Mouse (Mus musculus): ENCODE results near the gene Pacsin2.
"Not testable (repeated sequence)": the region's sequence is repeated elsewhere in the genome, so short reads cannot be mapped to it uniquely, and the experiment has no call there.

Pacsin2 gene

DNA sequence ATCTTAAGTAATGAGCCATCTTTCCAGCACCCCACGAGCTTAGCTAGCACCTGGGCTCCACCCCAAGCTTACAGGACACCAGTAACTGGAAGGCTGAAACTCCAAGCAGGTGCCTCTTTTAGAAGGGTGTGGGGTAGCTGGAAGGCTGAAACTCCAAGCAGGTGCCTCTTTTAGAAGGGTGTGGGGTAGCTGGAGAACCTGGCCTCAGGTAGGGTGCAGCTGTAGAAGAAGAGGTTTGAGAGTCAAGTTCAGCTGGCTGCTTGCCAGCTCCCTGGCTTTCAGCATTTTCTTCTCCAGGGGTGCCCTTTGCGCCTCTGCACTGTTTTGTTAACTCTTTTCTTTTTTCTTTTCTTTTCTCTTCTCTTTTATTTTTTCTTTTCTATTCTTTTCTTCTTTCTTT is 96.1 kb downstream of the Pacsin2 start:
- DNase-seq (ENCODE audit: low spot score), result no peak

DNA sequence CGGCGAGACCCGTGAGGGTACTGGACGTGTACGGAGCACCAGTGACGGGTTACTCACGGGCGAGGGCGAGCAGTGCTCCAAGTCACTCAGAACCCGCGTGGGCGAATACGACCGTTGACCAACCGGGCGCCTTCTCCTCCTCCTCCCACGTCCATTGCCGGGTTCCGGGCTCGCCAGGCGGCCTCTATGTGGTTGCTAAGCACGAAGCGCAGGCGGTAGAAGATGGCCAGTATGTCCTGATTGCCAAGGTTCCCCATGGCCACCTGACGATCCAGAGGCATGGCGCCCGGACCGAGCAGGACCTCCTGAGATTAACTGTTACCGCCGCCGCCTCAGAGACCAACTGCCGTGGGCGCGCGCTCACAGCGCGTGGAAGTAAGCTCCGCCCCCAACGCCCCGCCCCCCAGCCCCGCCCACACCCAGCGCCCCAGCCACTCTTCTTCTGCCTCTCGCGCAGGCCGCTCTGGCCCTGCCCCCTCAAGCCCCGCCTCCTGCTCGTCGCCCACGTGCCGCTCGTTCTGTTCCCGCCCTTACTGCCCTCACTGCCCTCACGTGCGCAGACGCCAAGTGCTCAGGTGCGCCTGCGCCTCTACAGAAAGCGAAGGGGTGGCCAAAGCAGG is 97.4 kb downstream of the Pacsin2 start:
- DNase-seq (ENCODE audit: low spot score), result peak; percentile 74

DNA sequence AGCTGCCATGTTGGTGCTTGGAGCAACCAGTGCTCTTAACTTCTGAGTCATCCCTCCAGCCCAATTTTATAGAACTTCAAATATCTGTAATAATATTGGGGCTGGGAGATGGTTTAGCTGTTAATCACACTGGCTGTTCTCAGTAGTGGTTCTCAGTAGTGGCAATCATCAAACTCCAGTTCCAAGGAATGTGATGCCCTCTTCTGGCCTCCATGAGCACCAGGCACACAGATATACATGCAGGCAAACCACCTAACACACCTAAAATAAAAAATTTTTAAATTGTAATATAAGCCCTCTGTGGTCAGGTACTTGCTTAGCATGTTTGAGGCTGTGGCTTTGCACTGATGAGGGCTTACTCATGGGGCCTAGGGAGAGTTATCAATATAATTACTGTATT is 98.7 kb downstream of the Pacsin2 start:
- DNase-seq (ENCODE audit: low spot score), result no peak

DNA sequence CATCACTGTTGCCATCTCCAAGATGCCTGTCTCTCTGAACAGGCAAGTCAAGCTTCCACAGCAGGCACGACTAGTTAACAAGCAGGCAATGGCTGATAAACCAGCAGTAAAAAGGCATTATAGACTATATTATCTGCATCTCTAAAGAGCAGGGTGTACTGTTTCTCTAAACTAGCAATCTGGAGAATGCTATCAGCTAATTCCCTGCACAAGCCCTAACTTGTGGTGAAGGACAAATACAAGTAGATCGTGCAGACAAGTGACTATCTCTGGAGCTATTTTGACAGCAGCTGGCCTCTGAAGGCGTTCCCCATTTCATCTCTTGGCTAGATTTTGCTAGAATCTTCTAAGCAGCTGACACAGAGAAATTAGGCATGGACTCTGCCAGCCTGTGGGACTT is 100.2 kb downstream of the Pacsin2 start:
- no peak for DNase-seq (ENCODE audit: low spot score)

DNA sequence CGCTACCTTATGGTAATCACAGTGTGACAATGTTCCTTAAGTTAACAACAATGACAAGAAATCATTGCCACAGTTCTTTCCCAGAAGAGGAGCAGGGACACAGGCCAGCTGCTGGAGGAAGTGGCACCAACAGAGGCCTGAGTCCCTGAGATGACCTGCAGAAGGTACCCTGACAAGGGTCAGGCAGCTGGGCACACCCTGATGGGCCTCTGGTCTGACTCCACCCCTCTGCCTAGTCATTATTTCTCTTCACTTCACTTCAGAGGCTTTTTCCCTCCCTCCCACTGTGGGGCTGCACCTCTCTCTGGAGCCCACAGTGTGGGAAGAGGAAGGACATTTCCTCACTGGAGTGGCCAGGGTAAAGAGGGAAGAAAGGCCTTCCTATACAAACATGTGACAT is 101.6 kb downstream of the Pacsin2 start:
- DNase-seq (ENCODE audit: low spot score), result not testable (repeated sequence)

DNA sequence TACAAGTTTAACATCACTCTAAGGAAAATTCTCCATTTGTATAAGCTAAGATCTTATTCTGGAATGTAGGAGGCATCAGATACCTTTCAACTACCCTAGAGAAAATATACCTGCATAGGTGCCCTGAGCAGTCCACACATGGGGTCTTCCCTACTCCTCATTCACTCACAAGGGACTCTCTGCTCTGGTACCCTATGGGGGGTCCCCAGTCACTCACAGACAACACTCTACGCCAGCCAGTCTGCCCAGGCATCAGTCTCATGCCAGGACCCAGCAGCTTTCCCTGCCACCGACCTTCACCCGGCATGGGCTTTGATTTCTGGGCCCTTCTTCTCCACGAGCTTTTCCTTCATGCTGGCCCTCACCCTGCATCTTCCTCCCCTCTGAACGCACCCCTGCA is 103.5 kb downstream of the Pacsin2 start:
- not testable (repeated sequence) for DNase-seq (ENCODE audit: low spot score)

DNA sequence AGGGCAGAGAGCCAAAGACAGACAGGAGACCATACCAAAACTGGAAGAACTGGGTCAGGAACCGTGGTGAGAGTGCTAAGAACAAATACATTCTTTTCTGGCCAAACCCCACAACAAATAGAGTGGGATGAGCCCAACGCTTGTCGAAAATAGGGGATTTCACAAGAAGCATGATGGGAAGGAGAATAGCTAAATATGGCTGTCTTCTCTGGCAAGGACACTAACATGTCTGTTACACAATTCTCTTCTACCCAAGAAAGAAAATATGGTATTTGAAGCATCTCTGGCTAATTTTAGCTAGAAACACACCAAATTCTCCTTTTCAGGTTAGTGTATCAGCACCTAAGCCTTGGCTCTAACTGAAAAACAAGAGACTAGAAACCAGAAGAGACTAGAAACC is 104.3 kb downstream of the Pacsin2 start:
- no peak for DNase-seq (ENCODE audit: low spot score)

DNA sequence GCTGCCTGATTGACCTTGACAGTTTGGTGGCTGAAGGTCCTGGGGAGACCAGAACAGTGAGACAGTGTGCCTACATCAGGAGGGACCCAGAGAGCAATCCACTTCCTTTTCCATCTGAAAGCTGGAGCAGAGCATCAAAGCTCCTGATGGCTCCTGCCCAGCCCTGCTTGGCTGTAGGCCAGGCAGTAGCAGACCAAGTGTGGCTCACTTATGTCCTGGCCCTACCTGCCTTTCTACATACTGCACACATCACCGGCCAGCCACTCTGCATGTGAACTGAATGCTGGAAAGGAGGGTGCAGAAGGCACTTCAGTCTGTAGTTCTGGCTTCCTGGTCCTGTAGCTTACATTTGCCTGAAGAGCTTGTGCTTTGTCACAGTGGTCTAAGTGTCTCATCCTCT is 105.9 kb downstream of the Pacsin2 start:
- no peak for DNase-seq (ENCODE audit: low spot score)

DNA sequence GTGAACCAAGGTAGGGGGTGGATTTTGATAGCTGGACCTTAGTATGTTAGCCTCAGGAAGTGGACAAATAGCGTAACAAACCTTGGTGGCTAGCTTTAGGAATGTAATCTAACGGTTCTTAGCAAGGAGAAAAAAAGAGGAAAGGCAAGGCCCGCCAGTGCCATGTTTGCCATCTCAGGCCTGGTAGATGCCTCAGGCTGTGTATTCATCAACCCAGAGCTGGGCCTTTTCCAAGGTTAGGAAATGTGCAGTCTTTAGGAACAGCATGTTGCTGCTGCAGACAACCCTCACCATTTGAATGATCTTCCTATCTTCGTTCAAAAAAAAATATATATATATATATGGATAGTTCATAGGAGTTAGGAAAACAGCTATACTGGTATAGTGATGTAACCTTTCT is 112.9 kb downstream of the Pacsin2 start:
- no peak for DNase-seq (ENCODE audit: low spot score)

DNA sequence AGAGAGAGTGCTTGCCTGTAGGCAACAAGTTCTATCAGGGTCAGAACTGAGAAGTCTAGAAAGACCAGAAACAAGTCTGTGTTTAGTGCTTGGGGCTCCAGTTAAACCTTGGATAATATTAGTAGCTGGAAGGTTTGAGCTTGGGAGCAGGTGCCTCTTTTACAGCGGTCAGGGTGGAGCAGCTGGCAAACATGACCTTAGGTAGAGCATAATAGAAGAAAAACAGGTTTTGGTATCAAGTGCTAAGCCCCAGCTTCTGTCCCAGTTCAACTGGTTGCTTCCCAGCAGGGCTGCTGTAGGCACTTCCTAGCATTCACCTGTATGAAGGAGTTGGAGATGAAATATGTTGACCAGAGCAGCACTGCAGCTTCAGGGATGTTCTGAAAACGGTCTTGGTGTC is 113.5 kb downstream of the Pacsin2 start:
- no peak for DNase-seq (ENCODE audit: low spot score)

DNA sequence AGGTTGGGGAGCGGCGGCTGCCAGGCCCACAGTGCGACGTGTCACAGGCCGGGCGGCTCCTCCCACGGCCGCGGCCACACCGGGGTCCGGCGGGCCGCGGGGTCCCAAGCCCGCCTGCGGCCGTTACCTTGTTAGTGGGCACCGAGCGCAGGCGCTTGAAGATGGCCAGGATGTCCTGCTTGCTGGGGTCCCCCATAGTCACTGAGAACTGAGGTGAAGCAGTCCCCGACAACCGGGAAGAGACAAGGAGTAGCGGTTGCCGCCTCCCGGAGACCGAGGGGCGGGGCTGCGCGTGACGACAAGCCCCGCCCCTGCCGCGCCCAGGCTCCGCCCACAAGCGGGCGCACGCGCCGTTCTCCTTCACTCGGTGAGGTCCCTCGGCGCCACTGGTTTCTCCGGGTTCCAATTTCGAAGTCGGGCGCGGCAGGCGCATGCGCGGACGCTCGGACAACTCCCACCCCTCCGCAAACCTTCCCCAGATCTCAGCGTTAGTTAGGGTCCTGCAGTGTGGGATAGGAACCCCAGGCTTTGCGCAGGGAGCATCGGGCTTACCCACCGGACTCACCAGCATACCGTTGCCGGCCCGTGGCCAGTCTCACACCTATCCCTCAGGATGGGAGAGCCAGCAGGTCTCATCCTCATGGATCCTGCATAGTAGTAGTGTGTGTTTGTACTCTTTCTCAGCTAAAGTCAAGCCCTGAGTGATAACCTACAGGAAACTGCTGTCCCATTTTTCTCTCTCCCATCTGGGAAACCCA is 114.3 kb downstream of the Pacsin2 start, which contains the start of gene Arfgap3:
TSS of gene Arfgap3 (minus strand) at position 294 of the 758 bp plus-strand sequence.
- peak; percentile 96 for DNase-seq (ENCODE audit: low spot score)

DNA sequence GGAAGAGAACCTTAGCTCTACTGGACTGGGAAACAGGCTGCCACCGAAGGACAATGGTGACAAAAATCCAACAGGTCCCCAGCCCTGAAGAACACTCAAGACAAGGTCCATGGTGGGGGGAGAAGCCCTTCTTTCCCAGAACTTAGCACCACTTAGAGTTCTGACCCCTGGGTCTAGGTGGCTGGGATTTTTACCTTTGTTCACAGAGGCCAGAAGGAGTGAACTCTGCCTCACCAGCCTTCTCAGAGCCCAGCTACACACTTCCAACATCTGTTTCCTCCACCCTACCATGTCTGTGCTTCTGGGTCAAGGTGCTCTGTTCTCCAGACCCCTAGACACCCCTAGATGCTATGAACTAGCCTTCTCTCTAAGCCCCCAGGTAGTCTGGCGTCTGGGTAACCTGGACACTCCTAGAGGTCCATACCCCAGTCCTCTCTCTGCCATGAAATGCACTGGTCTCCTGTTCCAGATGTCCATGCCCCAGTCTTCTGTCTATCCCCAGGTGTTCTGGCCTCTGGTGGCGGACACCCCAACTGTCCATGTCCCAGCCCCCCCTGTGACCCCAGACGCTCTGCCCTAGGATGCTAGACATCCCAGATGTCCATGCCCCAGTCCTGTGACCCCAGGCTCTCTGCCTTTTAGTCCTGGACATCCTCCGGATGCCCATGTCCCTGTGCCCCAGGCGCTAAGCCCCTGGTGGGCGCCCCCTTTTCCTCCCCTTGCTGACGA is 115.0 kb downstream of the Pacsin2 start:
- DNase-seq (ENCODE audit: low spot score), result no peak

DNA sequence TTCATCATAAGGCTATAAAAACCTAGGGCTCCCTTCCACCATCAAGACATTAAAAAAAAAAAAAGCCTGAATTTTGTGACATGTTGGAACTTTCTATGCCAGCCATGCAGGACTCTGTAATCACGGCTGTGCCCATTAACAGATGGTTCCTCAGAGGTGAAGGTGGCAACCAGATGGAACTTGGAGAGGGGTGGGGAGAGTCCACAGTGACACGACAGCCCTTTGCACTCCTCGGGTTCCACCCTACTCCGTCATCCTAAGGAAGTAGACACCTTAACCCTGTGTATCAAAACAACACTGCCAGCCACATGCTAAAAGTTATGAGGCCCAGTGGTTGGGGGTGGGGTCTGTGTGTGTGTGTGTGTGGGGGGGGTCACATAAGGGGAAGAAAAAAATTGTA is 115.7 kb downstream of the Pacsin2 start:
- no peak for DNase-seq (ENCODE audit: low spot score)

DNA sequence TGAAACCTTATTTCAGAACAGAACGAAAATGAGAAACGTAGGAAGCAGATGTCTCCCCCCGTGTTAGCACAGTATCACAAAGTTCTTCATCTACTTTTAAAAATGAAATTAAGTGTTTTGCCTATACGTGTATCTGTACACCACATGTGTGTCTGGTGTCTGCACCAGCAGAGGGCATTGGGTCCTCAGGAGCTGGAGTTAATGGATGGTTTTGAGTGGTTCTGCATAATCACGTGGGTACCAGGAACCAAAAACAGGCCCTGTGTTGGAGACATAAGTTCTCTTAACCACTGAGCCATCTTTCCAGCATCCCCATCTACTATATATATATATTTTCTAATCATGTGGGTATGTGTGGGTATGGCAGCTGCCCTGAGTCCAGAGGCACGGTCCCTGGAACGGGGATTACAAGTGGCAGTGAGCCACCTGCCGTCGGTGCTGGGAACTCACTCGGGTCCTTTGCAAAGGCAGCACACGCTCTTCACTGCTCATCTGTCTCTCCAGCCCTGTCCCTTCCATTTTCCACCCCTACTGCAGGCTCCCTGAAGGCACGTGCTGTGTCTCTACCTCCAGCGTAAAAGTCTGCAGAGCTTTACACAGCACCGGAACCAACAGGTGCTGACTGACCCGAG is 118.4 kb downstream of the Pacsin2 start:
- DNase-seq (ENCODE audit: low spot score), result no peak

DNA sequence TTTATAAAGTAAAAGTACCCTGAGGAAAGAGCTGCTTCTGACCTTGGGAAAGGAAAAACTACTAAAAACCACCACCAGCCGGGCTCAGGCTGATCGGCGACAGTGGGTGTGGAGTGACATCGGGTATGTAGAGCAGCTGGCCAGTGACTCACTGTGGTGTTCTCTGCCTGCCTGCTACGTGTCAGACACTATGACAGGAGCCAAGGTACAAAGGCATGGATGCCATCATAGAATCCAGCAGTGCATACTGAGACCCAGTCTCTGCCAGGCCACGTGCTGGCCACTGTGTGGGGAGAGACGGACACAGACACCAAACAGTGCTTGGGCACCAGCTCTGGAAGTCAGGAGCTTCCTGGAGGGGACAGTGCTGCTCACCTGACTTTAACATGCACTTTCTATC is 119.5 kb downstream of the Pacsin2 start:
- peak; percentile 28 for DNase-seq (ENCODE audit: low spot score)

DNA sequence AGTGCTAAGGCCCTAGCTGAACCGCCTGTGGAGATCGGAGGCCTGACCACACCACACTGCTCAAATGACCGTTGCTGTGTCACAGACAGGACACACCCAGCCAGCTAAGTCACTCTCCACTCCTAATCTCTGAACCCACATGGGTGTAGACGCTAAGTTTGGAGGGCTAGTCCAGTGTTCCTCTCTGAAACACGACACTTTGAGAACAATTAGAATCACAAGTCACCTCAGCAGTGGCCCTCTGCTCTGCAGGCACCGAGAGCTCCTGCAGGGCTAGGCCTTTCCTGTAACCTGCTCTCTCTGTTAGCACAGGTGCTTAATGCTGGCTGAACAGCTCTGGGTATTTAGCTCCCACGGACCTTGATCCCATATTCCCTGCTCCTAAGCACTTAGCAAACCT is 120.2 kb downstream of the Pacsin2 start:
- DNase-seq (ENCODE audit: low spot score), result no peak

DNA sequence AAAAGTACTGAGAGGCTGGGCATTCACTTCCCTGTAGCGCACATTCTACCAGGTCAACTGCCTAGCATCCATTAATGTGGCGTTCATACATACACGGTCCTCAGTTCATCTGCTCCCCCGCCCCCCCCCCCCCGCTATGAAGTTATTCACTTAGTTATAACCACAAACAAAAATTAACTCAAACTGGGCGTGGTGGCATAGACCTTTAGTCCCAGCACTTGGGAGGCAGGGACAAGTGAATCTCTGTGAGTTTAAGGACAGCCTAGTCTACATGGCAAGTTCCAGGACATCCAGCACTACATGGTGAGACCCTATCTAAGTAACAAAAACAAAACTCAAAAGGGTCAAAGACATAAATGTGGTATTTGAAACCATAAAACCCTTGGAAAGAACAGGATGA is 125.5 kb downstream of the Pacsin2 start:
- DNase-seq (ENCODE audit: low spot score), result no peak

DNA sequence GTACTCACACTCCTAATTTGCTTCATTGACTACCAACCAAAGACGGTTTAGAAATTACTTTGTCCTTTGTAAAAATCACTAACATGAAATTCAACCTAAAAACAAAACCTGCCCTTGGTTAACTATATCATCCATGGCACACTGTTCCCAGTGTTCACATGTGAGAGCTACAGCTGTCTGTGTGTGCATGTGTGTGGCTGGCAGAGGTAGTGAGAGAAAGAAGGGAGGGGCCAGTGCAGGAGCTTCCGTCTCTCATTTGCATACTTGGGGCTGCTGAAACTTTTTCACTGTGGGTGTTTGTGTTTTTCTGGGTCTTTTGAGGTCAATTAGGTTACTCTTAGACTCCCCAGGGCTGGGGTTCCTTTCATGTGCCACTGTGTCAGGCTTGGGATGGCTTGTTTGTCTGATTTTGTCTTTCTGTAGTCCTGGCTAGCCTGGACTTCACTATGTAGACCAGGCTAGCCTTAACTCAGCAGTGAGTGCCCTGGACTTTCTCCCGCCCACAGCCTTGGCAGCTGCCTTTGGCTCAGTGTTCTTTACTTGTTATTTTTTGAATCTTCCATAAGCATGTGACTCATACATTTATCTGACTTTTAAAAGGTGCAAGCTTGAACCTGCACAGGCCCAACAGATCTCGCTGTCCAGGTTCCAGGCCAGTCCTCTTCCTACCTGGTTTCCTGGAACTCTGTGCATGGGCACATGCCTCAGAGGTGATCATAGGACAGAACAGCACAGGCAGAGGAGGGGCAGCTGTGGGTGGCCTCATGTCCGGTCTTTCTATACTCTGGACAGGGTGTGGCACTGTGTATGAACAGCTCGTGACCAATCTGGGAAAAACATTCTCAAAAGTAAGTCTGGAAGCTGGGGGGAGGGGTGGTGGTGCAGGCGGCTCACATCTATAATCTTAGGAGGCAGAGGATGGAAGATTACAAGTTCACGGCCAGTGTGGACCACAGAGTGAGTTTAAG is 126.2 kb downstream of the Pacsin2 start:
- peak; percentile 27 for DNase-seq (ENCODE audit: low spot score)

DNA sequence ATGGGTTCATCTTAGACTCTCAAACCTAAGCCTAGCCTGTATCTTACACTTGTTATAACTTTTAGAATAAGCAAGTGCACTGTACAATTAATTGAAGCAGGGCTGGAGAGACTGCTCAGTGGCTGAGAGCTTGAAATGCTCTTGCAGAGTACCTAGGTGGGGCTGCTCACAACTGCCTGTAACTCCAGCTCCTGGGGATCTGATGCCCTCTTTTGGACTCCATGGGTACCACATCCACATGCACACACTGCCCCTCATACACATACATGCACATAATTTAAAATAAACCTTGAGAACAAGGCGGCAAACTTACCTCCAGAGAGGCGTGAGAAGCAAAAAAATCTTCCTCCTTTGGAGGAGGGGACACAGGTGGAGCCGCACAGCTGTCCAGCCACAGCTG is 132.0 kb downstream of the Pacsin2 start:
- DNase-seq (ENCODE audit: low spot score), result no peak

DNA sequence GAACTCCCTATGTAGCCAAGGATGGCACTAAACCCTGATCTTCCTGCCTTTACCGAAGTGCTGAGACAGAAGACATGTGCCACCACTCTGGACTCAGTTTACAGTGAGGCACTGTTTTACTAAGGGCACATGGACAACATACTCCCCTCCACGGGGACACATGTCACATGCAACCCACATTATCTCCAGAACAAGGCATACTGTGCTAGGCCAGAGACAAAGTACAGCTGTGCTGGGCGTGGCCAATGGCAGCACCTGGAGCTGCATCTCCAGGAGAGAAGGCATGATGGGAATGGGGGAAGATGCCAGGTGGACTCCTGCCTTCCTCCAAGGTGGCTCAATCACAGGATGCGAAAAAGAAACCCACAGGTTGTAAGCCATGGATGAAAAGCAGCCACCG is 135.5 kb downstream of the Pacsin2 start:
- DNase-seq (ENCODE audit: low spot score), result no peak
